Mouse (Mus musculus) c-Kit-negative CD71-positive TER-119-positive erythroid progenitor cells, embryonic 14.5 days (primary cell): ENCODE measurements around the gene Magix.

Experiments
- DNase-seq: peaks from one replicate; pipeline ENCODE4 v3.0.0-alpha.2; 2013; ENCODE audit warnings: low read depth, low spot score

Gene Magix

GRCm38 (mm10) chrX:7674284-7675000, 6.6 kb downstream of the Magix start:
- DNase-seq = no peak

- no peak for DNase-seq
Observed at GRCm38 (mm10) chrX:7673578-7674281, 7.3 kb downstream of the Magix start.

GRCm38 (mm10) chrX:7672739-7673138, 8.3 kb downstream of the Magix start:
- DNase-seq = no peak

GRCm38 (mm10) chrX:7670921-7671623, 10.0 kb downstream of the Magix start, which contains the start of gene Plp2:
Gene Plp2 (minus strand): TSS chrX:7671390.
- no peak for DNase-seq

- DNase-seq = no peak
Observed at GRCm38 (mm10) chrX:7670390-7670881, 10.6 kb downstream of the Magix start.

GRCm38 (mm10) chrX:7665739-7666502, 15.1 kb downstream of the Magix start:
- DNase-seq = no peak

- no peak for DNase-seq
Observed at GRCm38 (mm10) chrX:7664791-7665190, 16.3 kb downstream of the Magix start.

GRCm38 (mm10) chrX:7662936-7663335, 18.1 kb downstream of the Magix start:
- DNase-seq = no peak

- no peak for DNase-seq
Observed at GRCm38 (mm10) chrX:7661086-7661485, 20.0 kb downstream of the Magix start.

GRCm38 (mm10) chrX:7658785-7659589, 22.1 kb downstream of the Magix start:
- no peak for DNase-seq

GRCm38 (mm10) chrX:7658031-7658784, 22.8 kb downstream of the Magix start:
- no peak for DNase-seq

- DNase-seq = no peak
Observed at GRCm38 (mm10) chrX:7657221-7657639, 23.8 kb downstream of the Magix start, which contains the start of gene Prickle3. Gene Prickle3 (plus strand): TSS chrX:7657260.

- DNase-seq = peak; percentile 72
Observed at GRCm38 (mm10) chrX:7648671-7649304, 32.3 kb downstream of the Magix start.

- DNase-seq = peak; percentile 69
Observed at GRCm38 (mm10) chrX:7645349-7645748, 35.7 kb downstream of the Magix start.

GRCm38 (mm10) chrX:7640785-7641184, 40.3 kb downstream of the Magix start:
- no peak for DNase-seq

- DNase-seq = no peak
Observed at GRCm38 (mm10) chrX:7639536-7640325, 41.3 kb downstream of the Magix start.

GRCm38 (mm10) chrX:7638401-7639091, 42.5 kb downstream of the Magix start, which contains the start of gene Syp:
Gene Syp (plus strand): TSS chrX:7638471.
- peak; percentile 56 for DNase-seq

GRCm38 (mm10) chrX:7635101-7635500, 46.0 kb downstream of the Magix start:
- no peak for DNase-seq
